Mouse (Mus musculus): ENCODE measurements at regions not wholly inside any gene's neighbourhood (a gene's known extent, or its start where the extent isn't known, plus 50 kb on each side); places are given as distances from the start of the nearest gene placed in this dataset.

DNA sequence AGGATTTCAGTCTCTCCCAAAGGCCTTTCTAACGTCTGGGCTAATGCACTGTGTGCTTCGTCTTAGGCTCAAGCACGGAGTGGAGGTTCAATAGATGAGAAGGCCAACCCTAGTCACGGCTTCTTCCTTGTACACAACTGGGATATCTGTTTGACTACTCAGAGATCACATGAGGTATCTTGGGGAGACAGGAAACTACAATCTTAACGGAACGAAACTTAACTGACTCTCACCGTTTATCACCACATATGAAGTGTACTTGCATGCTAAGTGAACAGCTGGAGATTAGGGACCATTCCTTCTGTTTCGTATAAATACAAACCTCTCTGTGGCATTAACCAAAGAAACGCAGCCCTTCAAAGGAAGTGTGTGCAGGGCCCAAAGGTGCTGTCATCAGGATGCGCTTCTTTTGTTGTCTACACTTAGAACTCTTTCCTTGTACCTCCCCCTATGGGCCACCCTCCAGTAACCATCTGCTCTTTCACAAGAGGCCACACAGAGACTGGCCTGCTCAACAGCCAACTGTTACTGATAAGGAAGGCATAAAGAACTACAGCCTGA, 55.8 kb upstream of the Cdkn2b start:
- TF ChIP-seq POLR2A (IDR thresholded peaks at IDR 0.05; ENCODE audit: borderline replicate concordance, extremely low read depth, low read depth, low read length) (no peak), CTCF (IDR thresholded peaks at IDR 0.05; ENCODE audit: insufficient read depth, low read length) (no peak)
